Mouse (Mus musculus) right cerebral cortex, postnatal 10 days (tissue): ENCODE measurements at regions not wholly inside any gene's neighbourhood (a gene's known extent, or its start where the extent isn't known, plus 50 kb on each side); places are given as distances from the start of the nearest gene placed in this dataset.
"Not testable (repeated sequence)": the region's sequence is repeated elsewhere in the genome, so short reads cannot be mapped to it uniquely, and the experiment has no call there.

Experiments
- DNase-seq, 2 experiments: peaks; one replicate each; pipeline ENCODE4 v3.0.0; 2021; ENCODE audit warnings: low spot score in 2 of 2

- DNase-seq = no peak
Observed at GRCm38 (mm10) chr5:142281997-142282396, 119.3 kb upstream of the Foxk1 start.

DNA sequence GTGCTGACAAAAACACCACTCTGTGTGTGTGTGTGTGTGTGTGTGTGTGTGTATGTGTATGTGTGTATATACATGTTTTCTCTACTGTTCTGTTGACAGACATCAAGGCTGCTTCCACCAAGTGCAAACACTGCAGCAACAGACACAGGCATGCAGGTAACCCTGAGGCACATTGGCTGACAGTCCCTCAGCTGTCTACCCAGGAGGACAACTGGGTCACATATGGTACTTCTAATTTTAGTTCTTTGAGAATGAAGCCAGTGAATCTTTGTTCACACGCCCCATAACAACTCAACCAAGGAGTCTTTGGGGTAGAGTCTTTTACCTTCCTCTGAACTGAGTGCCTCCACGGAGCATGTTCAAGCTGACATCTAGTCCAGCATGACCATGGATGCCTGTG lies 113.3 kb upstream of the Foxk1 start:
- no peak for DNase-seq

GRCm38 (mm10) chr5:142291451-142291850 lies 109.8 kb upstream of the Foxk1 start:
- peak in 1 of 2 experiments; percentile 49 for DNase-seq

- DNase-seq = not testable (repeated sequence)
Observed at GRCm38 (mm10) chr5:142296401-142296800, 104.9 kb upstream of the Foxk1 start.

- DNase-seq = no peak
Observed at GRCm38 (mm10) chr5:142299621-142300020, 101.7 kb upstream of the Foxk1 start.

DNA sequence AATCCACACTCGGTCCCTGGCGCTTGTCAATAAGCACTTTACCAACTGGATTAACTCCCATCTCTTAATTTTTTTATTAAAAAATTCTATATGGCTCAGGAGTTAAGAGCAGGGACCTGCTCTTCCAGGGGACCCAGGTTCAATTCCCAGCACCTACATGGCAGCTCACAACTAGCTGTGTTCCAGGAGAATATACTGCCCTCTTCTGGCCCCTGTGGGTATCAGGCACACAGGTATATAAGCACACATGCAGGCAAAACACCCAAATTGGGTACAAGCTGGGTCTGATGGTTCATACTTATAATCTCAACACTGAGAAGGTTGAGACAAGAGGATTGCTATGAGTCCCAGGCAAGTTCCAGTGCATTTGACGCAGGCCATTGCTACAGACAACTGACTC lies 92.8 kb upstream of the Foxk1 start:
- no peak for DNase-seq

DNA sequence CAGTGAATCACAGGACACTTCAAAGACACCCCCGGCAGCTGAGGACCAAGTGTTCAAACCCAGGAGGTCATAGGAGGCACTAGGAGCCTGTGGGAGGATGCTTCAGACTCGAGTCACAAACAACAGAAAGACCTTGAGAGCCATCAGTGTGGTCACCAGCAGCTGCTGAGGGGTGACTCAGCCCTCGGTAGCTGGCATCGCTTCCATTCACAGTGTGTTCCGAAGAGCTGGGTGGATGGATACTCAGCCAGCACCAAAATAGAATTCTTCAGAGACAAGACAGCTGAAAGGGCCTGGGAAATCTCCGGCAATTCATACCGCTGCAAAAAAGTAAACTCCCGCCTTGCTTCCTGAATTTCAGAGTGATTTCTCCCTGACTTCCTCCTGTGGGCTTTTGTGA lies 87.4 kb upstream of the Foxk1 start:
- DNase-seq = peak; percentile 63 to 75

- DNase-seq = no peak
Observed at GRCm38 (mm10) chr5:142314466-142314865, 86.8 kb upstream of the Foxk1 start.

DNA sequence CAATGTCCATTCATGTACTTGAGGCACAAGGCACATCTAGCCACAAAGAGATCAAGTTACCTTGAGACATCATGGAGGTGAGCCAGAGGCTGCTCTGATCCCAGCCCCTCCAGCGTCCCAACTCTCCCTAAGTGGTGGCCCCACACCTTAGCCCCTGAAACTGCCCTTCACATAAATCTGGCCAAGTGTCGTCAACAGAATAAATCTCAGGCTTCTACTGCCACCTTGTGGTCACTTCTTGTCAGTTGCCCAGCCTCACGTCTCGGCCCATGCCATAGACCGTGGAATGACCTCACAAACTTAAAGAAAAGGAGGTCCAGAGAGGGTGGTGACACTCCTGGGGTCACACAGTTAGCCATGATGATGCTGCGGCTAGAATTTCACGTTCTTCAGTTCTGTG lies 82.0 kb upstream of the Foxk1 start:
- DNase-seq = peak; percentile 65 to 71

- no peak for DNase-seq
Observed at GRCm38 (mm10) chr5:142321316-142321715, 80.0 kb upstream of the Foxk1 start.

- no peak for DNase-seq
Observed at GRCm38 (mm10) chr5:142324928-142325327, 76.4 kb upstream of the Foxk1 start.

DNA sequence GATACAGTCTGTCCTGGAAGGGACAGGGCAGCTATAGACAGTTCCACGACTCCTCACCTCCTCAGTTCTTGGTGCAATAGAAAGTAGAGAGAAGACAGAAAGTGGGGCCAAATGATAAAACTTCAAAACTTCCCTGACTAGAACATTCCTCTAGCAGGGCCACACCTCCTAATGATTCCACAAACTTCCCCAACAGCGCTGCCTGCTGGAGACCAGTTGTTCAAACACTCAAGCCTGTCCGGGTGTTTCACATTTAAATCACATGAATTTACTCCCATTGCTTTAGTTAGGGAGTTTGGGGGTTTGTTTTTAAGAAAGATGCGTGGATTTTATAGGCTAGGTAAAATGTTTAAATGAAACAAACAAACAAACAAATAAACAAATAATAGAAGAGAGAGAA lies 75.7 kb upstream of the Foxk1 start:
- DNase-seq = no peak

DNA sequence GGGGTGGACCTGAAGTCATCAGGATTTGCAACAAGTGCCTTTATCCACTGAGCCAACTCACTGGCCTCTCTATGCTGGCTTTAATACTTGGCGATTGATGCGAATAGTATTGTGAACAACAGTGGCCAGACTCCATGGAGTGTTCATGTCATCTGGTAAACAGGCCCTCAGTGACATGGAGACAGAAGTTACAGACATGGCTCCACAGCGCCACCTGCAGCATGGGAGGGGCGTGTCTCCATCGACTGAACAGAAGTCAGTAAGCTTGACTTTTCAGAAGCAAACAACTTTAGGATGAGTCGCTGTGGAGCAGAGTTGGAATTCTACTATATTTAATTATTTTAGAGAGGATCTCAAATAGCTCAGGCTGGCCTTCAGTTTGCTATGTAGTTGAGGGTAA lies 74.0 kb upstream of the Foxk1 start:
- peak in 1 of 2 experiments; percentile 44 for DNase-seq

- DNase-seq = no peak
Observed at GRCm38 (mm10) chr5:142329724-142330520, 71.4 kb upstream of the Foxk1 start.

GRCm38 (mm10) chr5:142332744-142333143 lies 68.6 kb upstream of the Foxk1 start:
- no peak for DNase-seq

- no peak for DNase-seq
Observed at GRCm38 (mm10) chr5:142337436-142337835, 63.9 kb upstream of the Foxk1 start.

- DNase-seq = no peak
Observed at GRCm38 (mm10) chr5:142338051-142338450, 63.2 kb upstream of the Foxk1 start.

DNA sequence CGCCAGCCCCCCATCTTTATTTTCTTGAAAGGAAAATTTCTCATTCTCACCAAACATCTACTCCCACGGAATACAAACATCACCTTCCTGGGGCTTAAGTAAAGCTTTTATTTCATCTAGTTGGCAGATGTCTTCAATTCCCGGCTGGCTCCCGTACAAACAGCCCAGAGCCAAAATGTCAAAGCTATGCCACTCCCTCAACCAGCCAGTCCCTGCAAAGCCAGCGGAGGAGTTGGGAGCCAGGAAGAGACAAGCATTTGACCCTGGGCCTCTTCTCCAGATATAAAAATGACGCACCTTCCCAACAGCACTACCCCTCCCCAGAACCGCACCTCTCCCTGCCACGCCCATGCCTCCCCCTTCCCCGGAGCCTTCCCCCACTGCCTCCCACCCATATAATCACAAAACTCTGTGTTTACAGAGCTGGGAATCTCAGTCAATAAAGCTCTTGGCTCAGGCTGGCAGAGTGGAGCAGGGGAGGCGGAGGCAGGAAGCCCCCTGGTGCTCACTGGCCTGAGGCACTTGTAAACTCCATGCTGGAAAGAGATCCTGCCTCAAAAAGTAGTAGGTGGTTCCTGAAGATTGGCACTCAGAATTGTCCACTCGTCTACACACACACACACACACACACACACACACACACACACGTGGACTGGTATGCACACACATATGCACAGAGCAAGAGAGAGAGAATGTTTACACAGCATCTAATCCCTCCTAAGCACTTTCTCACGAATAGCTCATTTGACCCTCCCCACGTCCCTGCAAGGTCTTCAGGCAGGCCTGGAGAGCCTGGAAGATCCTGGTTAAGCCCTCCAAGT lies 60.9 kb upstream of the Foxk1 start:
- DNase-seq = peak; percentile 38 to 40

DNA sequence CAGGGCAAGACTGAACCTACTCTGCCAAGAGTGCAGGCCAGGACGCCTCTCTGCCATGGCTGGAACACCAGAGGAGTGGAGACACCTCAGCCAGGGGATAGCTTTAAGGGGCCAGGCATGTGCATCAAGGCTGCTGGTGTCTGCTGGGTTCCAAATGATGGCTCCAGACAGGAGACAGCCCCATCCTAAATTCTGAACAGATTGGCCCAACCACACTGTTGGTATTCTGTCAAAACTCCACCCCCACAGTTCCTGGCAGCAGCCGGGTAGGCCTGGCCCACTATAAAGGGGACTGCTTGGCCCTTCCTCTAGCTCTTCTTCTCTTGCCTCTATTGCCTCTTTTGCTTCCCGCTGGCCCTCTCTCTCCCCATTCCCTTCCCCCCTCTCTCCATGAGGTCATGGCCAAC lies 60.3 kb upstream of the Foxk1 start:
- no peak for DNase-seq

DNA sequence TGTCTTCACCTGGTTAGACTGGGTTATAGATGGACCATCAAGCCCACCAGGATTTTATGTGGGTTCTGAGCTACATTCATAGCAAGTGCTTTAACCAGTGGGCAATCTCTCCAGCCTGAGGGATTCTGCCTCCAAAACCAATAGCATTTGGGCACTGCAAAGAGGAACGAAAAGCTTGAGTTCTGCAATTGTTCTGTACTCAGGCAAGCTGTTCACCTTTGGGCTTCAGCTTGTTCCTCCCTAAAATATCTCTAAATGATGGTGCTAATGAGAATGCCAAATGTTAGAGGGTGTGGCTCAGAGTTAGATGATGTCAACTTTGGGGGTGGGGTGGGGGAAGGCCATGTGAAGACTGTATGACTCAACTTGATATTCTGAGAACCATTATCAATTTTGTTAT lies 54.8 kb upstream of the Foxk1 start:
- DNase-seq = no peak

GRCm38 (mm10) chr5:142350574-142350973 lies 50.7 kb upstream of the Foxk1 start:
- DNase-seq = no peak
